Mouse (Mus musculus): ENCODE data around the gene Nkx2-3. TPM values are rescaled to one million over a fixed set of nuclear protein-coding genes. Genes with fewer than 3 reads are reported as not detected.

Gene Nkx2-3
- polyA plus RNA-seq, 1 experiment from 2014 or later = 2.7 TPM

DNA sequence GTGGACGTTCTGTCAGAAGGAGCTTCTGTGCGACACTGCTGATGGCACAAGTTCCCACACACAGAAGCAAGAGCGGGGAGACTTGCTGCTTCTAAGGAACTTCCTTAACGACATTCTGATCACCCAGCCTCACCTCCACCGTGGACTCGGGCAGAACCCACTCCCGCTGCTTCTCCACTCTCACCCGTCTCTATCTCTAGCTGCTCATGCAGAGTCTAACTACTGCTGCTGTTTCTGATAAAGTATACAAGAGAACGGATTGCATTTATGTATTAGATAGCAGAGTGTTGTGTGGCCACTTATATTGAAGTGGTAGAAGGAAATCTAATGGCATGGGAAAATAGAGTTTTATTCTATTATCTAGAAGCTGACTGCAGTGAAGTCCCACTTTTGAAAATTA, 48.6 kb downstream of the Nkx2-3 start:
- Histone ChIP-seq H3K4me2 (ENCODE audit: low read depth, low read length) (no peak overlapping the region), H3K4me3 (ENCODE audit: low read depth, low read length) (no peak overlapping the region), H3K36me3 (replicated peaks; ENCODE audit: control insufficient read depth, insufficient read depth, low read depth, low read length) (no peaks in the 10 kb centered on the region; the same call in none of the 2 replicates), H3K9me3 (replicated peaks; ENCODE audit: control insufficient read depth, low read length) (no peaks in the 10 kb centered on the region), H3K27ac (replicated peaks; ENCODE audit: low read depth, low read length) (no peak overlapping the region), H3K27me3 (ENCODE audit: control insufficient read depth, insufficient read depth, low read length) (no peaks in the 10 kb centered on the region), H3K4me1 (ENCODE audit: control insufficient read depth, insufficient read depth, low read length) (no peaks in the 10 kb centered on the region; the same call in 1 of the 2 replicates), H3K9ac (replicated peaks; ENCODE audit: low read length) (no peak overlapping the region)
- 93% methylated on average over 9 of the region's 9 CpGs for WGBS
- ATAC-seq (replicated peaks; ENCODE audit: insufficient number of reproducible peaks, low FRiP score, low TSS enrichment, low read depth) (no peak), DNase-seq (ENCODE audit: low spot score) (no peak)

DNA sequence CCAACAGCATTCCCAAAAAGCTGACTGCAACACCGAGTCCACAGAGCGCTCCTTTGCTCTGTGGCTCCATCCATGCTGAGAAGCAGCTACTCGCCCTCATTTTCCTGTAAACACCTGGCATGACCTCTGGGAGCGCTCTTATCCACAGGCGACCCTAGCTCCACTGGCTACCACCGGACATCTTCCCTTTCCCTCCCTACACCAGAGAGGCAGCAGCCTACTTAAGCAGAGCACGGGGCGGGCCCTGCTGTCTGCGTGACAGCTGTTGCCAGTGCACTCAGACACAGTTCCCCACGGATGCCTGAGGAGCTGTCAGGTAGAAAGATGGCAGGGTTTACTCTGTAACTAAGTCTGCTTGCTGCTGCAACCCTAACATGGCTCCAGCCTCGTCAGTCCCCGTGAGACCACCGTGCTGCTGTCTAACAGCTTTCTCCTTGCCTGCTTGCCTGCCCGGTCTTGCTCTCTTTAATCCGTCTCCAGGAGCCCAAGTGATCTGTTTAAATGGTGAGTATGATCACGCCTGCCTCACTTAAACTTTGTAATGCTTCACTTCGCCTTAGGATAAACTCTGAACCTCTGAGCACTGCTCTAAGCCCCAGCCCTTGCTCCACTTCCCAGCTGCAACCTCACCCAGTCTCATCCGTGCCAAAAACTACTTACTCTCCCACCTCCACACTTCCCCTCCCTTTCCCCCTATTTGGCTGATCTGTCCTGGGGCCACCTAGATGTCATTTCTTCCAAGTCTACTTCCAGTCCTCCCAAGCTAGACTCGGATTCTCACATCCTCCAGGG, 50.2 kb downstream of the Nkx2-3 start:
- Histone ChIP-seq H3K4me2 (ENCODE audit: low read depth, low read length) (no peak overlapping the region), H3K27ac (replicated peaks; ENCODE audit: low read depth, low read length) (no peak overlapping the region), H3K27me3 (ENCODE audit: control insufficient read depth, insufficient read depth, low read length) (no peaks in the 10 kb centered on the region), H3K4me3 (ENCODE audit: low read depth, low read length) (no peak overlapping the region), H3K9ac (replicated peaks; ENCODE audit: low read length) (no peak overlapping the region; the same call in 1 of the 2 replicates), H3K36me3 (replicated peaks; ENCODE audit: control insufficient read depth, insufficient read depth, low read depth, low read length) (no peaks in the 10 kb centered on the region; the same call in none of the 2 replicates), H3K4me1 (ENCODE audit: control insufficient read depth, insufficient read depth, low read length) (no peaks in the 10 kb centered on the region; the same call in 1 of the 2 replicates), H3K9me3 (replicated peaks; ENCODE audit: control insufficient read depth, low read length) (no peaks in the 10 kb centered on the region)
- WGBS = 33% methylated on average over 19 of the region's 19 CpGs
- no peak for ATAC-seq (replicated peaks; ENCODE audit: insufficient number of reproducible peaks, low FRiP score, low TSS enrichment, low read depth)
- DNase-seq (ENCODE audit: low spot score) = peak; percentile 59

DNA sequence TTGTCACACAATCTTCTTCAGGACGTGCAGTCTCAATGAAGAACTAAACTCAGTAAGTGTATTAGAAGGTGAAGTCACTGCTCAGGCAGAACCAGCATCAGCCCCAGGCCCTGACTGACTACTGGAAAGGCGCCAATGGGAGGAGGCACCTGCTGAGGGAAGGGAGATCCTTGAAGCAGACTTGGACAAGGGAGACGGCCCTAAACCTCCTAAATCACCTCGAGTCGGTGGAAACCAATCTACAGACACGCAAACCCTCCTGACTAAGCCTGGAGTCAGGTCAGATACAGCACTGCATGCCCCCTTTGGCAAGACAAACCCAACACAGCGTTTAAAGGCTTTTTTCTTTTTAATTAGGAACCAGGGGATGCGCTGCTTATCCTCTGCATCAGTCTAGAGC, 51.3 kb downstream of the Nkx2-3 start:
- Histone ChIP-seq H3K9me3 (replicated peaks; ENCODE audit: control insufficient read depth, low read length) (no peaks in the 10 kb centered on the region), H3K4me1 (ENCODE audit: control insufficient read depth, insufficient read depth, low read length) (no peaks in the 10 kb centered on the region; the same call in 1 of the 2 replicates), H3K27ac (replicated peaks; ENCODE audit: low read depth, low read length) (no peak overlapping the region), H3K9ac (replicated peaks; ENCODE audit: low read length) (no peak overlapping the region), H3K36me3 (replicated peaks; ENCODE audit: control insufficient read depth, insufficient read depth, low read depth, low read length) (no peaks in the 10 kb centered on the region; the same call in none of the 2 replicates), H3K4me2 (ENCODE audit: low read depth, low read length) (no peak overlapping the region), H3K4me3 (ENCODE audit: low read depth, low read length) (no peak overlapping the region), H3K27me3 (ENCODE audit: control insufficient read depth, insufficient read depth, low read length) (no peaks in the 10 kb centered on the region)
- DNase-seq (ENCODE audit: low spot score) = no peak
- no peak for ATAC-seq (replicated peaks; ENCODE audit: insufficient number of reproducible peaks, low FRiP score, low TSS enrichment, low read depth)
- 84% methylated on average over 8 of the region's 8 CpGs for WGBS

Small RNA genes within 50 kb of the gene (microRNA-seq; reads per million reads assigned to microRNA genes)
- gene Gm22646 (ENCODE audit: borderline number of aligned reads) = not detected

Other genes with a start within 250 kb of the Nkx2-3 start
- gene Hpse2, start 224.0 kb upstream of the Nkx2-3 start, polyA plus RNA-seq (2014; fragmentation: Nextera tagmentation; extraction: Ambion mirVana) = 6.6 and 7.8 TPM in 2 replicates
- 0.48 and 0.54 TPM in 2 replicates for gene Cnnm1, start 171.9 kb upstream of the Nkx2-3 start, polyA plus RNA-seq (2014; fragmentation: Nextera tagmentation; extraction: Ambion mirVana)
- gene Got1, start 87.7 kb upstream of the Nkx2-3 start, polyA plus RNA-seq (2014; fragmentation: Nextera tagmentation; extraction: Ambion mirVana) = 44.5 and 46.3 TPM in 2 replicates
- 9.2 and 9.7 TPM in 2 replicates for gene Slc25a28, start 62.6 kb downstream of the Nkx2-3 start, polyA plus RNA-seq (2014; fragmentation: Nextera tagmentation; extraction: Ambion mirVana)
- 9.6 and 11.4 TPM in 2 replicates for gene Entpd7, start 77.3 kb downstream of the Nkx2-3 start, polyA plus RNA-seq (2014; fragmentation: Nextera tagmentation; extraction: Ambion mirVana)
- gene Cutc, start 140.7 kb downstream of the Nkx2-3 start, polyA plus RNA-seq (2014; fragmentation: Nextera tagmentation; extraction: Ambion mirVana) = 15.0 and 15.3 TPM in 2 replicates
- 7.2 and 7.3 TPM in 2 replicates for gene Cox15, start 140.7 kb downstream of the Nkx2-3 start, polyA plus RNA-seq (2014; fragmentation: Nextera tagmentation; extraction: Ambion mirVana)
- 0.03 and 0.11 TPM in 2 replicates for gene Abcc2, start 169.9 kb downstream of the Nkx2-3 start, polyA plus RNA-seq (2014; fragmentation: Nextera tagmentation; extraction: Ambion mirVana)